Mouse (Mus musculus) neural tube, embryonic 15.5 days (tissue): ENCODE measurements around the gene Fgfr2. TPM values are rescaled to one million over a fixed set of nuclear protein-coding genes. Genes with fewer than 3 reads are reported as not detected.
A peak's percentile ranks its signal among the peaks of the same experiment; 100 is the strongest.

ENCODE experiments used
- ATAC-seq: fragments of 200-750 bp; cut with Nextera tagmentation; 2 replicates; pipeline ENCODE4 v1.8.0; 2017; ENCODE audit warnings: mild to moderate bottlenecking, moderate TSS enrichment, moderate library complexity; ENCODE audit not compliant: low FRiP score
- H3K27ac ChIP-seq: fragments of 300-500 bp; sonication (generic); replicated peaks from 2 replicates; pipeline ENCODE4 v1.5.1; 2015; ENCODE audit warnings: mild to moderate bottlenecking, inconsistent platforms
- H3K27me3 ChIP-seq: fragments of 300-500 bp; sonication (generic); replicated peaks from 2 replicates; pipeline ENCODE4 v1.6.1; 2015; ENCODE audit warnings: inconsistent platforms
- H3K36me3 ChIP-seq: fragments of 300-500 bp; sonication (generic); 2 replicates; pipeline ENCODE4 v1.6.1; 2015; ENCODE audit warnings: inconsistent platforms
- H3K4me1 ChIP-seq: fragments of 300-500 bp; sonication (generic); 2 replicates; pipeline ENCODE4 v1.6.1; 2015; ENCODE audit warnings: inconsistent platforms
- H3K4me2 ChIP-seq: fragments of 300-500 bp; sonication (generic); 2 replicates; pipeline ENCODE4 v1.6.1; 2015; ENCODE audit warnings: inconsistent platforms, mild to moderate bottlenecking, moderate library complexity
- H3K4me3 ChIP-seq: fragments of 300-500 bp; sonication (generic); replicated peaks from 2 replicates; pipeline ENCODE4 v1.5.1; 2015; ENCODE audit warnings: mild to moderate bottlenecking, inconsistent platforms
- H3K9ac ChIP-seq: fragments of 300-500 bp; sonication (generic); replicated peaks from 2 replicates; pipeline ENCODE4 v1.6.1; 2015; ENCODE audit warnings: mild to moderate bottlenecking, inconsistent platforms
- H3K9me3 ChIP-seq: fragments of 300-500 bp; sonication (generic); replicated peaks from 2 replicates; pipeline ENCODE4 v1.6.1; 2016; ENCODE audit warnings: inconsistent platforms
- WGBS: fragments of 180-500 bp; shearing (Covaris S2); methylation state at CpG from one replicate; pipeline ENCODE4 v1.1.7; 2015; ENCODE audit warnings: mixed read lengths; 5-methylcytosine and 5-hydroxymethylcytosine counted together
- polyA plus RNA-seq: library from polyadenylated mRNA; unstranded; fragments of >200 nt; fragmentation: Nextera tagmentation; extraction: Ambion mirVana; gene quantifications from 2 replicates; pipeline ENCODE4 v1.2.1, GENCODE M21; 2015

Fgfr2 gene
- polyA plus RNA-seq, 1 experiment from 2014 or later, result 21.2 TPM

DNA sequence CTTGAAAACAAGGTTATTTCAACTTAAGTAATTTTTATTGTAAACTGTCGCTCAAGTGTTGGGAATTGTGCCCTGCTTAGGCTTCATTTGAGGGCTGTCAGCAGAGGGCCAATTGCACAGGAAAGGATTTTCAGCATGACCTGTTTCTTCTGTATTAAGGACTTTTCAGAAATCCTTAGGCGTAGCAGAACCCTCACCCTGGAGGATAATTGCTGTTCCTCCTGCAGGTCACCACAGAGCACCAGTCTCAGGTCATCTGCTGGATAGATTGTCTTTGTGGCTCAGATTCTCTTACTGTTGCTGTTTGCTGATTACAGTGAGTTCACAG lies 2227.6 kb downstream of the Fgfr2 start:
- Histone ChIP-seq H3K27ac (no peak overlapping the region), H3K27me3 (no peaks in the 10 kb centered on the region), H3K9me3 (no peaks in the 10 kb centered on the region), H3K4me2 (no peak overlapping the region), H3K4me3 (no peak overlapping the region), H3K36me3 (peaks cover 32% of the 10 kb centered on the region), H3K4me1 (no peaks in the 10 kb centered on the region), H3K9ac (no peak overlapping the region)
- no peak for ATAC-seq
- WGBS, result 74% methylated on average over 2 of the region's 2 CpGs

DNA sequence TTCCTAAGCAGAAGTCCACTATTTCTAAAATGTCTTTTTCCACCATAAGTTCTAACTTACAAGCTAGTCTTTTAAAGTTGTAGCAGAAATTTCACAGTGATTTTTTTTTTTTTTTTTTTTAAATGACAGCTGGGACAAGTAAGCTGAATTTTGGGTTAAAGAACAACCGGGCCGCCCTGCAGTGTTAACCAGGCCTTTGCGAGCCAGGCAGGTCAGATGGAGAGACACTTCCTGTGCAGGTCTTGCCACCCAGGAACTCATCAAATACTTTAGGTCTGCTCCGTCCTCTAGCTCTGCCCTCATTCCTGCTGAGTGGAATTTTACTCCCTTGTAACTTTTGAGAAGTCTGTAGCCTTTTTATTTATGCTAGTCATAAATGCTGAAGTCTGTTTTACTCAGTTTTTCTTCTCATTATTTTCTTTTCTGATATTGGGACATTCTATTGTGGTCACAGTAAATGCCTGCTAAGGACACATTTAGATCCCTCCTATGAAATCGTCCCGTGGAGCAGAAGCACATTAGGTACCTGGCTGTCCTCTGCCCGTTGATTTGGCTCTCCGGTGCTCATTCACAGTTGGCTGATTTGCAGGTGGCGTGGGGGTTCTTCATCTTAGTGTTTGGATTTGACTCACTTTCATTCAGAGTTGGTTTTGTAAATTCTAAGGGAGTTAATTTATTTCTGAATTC lies 2228.1 kb downstream of the Fgfr2 start:
- Histone ChIP-seq H3K36me3 (peaks cover 29% of the 10 kb centered on the region), H3K27ac (no peak overlapping the region), H3K4me3 (no peak overlapping the region), H3K9me3 (no peaks in the 10 kb centered on the region), H3K4me1 (no peaks in the 10 kb centered on the region), H3K27me3 (no peaks in the 10 kb centered on the region), H3K4me2 (no peak overlapping the region), H3K9ac (no peak overlapping the region)
- no peak for ATAC-seq
- 88% methylated on average over 9 of the region's 9 CpGs for WGBS

DNA sequence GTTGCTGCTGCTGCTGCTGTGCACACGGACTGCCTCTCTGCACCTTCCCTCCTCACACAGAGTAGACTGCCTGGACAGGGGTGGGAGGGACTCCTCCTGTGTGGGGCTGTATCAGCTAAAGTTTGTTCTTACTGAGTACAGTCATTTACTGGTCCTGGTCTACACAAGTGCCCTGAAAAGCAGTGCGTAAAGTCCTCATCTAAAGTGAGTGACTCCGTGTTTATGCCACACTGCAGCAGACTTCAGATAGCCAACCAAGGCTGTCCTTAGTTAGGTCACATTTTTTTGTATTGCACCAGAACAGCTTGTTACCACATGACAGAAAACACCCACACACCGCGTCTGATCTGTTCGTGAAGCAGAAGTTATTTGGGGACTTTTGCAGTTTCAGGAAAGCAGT lies 2230.2 kb downstream of the Fgfr2 start:
- no peak for ATAC-seq
- Histone ChIP-seq H3K4me1 (0 out of 2 replicates have a peak, but pooled peaks cover 2% of the 10 kb centered on the region), H3K4me3 (no peak overlapping the region), H3K9ac (no peak overlapping the region), H3K27me3 (no peaks in the 10 kb centered on the region), H3K27ac (no peak overlapping the region), H3K9me3 (no peaks in the 10 kb centered on the region), H3K4me2 (no peak overlapping the region), H3K36me3 (peaks cover 22% of the 10 kb centered on the region)
- WGBS, result 86% methylated on average over 6 of the region's 6 CpGs

DNA sequence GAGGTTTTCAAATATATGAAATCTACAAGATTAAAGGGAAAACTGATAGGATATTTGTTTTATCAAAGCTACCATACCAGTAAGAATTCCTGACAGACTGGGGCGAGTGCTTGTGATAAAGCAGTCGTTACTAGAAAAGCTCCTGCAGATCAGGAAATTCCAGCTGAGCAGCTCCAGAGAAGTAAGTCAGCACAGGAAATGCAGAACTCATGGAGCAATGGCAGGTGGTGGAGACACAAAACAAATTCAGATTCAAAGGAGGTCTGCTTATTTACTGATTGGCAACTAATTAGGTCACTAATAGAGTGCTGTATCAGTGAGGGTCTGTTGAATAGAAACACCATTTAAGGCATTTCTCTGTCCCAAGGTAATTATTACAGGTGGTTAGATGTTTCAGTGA lies 2232.3 kb downstream of the Fgfr2 start:
- Histone ChIP-seq H3K4me2 (no peak overlapping the region), H3K27ac (no peak overlapping the region), H3K27me3 (no peaks in the 10 kb centered on the region), H3K36me3 (peaks cover 25% of the 10 kb centered on the region), H3K9ac (no peak overlapping the region), H3K4me1 (0 out of 2 replicates have a peak, but pooled peaks cover 5% of the 10 kb centered on the region), H3K9me3 (no peaks in the 10 kb centered on the region), H3K4me3 (no peak overlapping the region)
- WGBS, result 52% methylated on average over 2 of the region's 2 CpGs
- no peak for ATAC-seq

DNA sequence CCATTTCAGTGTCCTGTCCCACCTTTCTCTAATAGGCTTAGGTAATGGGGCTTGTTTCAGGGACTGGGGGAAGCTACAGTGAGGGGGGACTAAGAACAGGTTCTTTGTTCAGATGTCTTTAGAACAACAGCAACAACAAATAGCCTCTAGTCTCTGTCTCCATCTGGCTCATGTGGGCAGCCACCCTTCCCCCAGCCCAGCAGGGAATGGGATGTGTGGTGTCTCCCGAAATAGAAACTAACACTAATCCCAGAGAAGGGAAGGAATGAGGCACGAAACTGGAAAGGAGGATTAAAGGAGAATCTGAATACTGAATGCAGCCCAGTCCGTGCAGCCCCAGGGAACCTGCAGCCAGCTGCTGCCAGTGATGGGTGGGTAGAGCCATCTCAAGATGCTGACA lies 2235.2 kb downstream of the Fgfr2 start:
- Histone ChIP-seq H3K9me3 (no peaks in the 10 kb centered on the region), H3K27ac (no peak overlapping the region; the same call in 1 of the 2 replicates), H3K4me1 (0 out of 2 replicates have a peak, but pooled peaks cover 5% of the 10 kb centered on the region), H3K27me3 (no peaks in the 10 kb centered on the region), H3K4me3 (no peak overlapping the region), H3K36me3 (peaks cover 38% of the 10 kb centered on the region), H3K9ac (no peak overlapping the region), H3K4me2 (no peak overlapping the region)
- no peak for ATAC-seq
- WGBS, result 31% methylated on average over 3 of the region's 3 CpGs

DNA sequence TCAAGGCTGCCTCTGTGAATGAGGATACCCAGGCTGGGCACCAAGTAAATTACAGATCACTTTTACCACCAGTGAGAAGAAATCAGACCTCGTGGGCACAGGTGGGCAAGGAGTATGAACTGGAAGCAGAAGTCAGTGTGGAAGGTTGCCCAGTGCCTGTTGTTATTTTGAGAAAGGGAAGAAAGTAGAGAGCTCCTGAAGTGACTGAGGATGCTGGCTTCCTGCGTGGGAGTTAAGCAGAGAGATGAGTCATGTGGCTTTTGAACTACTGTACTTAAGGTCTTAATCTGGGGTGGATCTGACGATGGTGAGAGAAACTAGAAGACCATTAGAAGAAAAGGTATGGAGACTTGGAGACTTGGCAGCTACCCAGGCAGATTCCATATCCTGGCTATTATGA lies 2236.9 kb downstream of the Fgfr2 start:
- H3K36me3 ChIP-seq, result peaks cover 32% of the 10 kb centered on the region
- H3K27ac ChIP-seq, result no peak overlapping the region
- no peak overlapping the region for H3K9ac ChIP-seq
- 0 out of 2 replicates have a peak, but pooled peaks cover 5% of the 10 kb centered on the region for H3K4me1 ChIP-seq
- H3K9me3 ChIP-seq, result no peaks in the 10 kb centered on the region
- ATAC-seq, result no peak
- H3K4me2 ChIP-seq, result no peak overlapping the region
- no peaks in the 10 kb centered on the region for H3K27me3 ChIP-seq
- WGBS, result 88% methylated on average over 3 of the region's 3 CpGs
- no peak overlapping the region for H3K4me3 ChIP-seq

DNA sequence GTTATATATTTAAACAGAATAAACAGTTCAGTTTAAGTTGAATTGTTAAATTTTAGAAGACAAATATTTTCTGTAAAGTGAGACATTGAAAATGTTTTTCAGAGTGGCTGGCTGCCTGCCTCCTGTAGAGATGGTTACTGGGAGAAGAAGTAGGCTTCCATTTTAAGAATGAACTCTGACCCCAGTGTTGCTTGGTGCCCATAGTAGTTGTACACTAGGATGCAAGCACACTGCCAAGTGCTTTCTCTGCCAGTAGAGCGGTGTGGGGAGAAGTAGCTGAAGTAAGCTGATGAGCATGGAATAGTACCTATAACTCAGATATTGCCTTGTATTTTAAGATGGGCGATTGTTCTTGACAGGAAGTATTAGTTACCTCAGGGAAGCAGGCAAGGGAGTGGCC lies 2239.0 kb downstream of the Fgfr2 start:
- no peaks in the 10 kb centered on the region for H3K9me3 ChIP-seq
- no peak overlapping the region for H3K27ac ChIP-seq
- H3K4me1 ChIP-seq, result 0 out of 2 replicates have a peak, but pooled peaks cover 5% of the 10 kb centered on the region
- WGBS, result 97% methylated on average over 2 of the region's 2 CpGs
- H3K4me3 ChIP-seq, result no peak overlapping the region
- H3K36me3 ChIP-seq, result peaks cover 32% of the 10 kb centered on the region
- no peak overlapping the region for H3K9ac ChIP-seq
- ATAC-seq, result no peak
- H3K4me2 ChIP-seq, result no peak overlapping the region
- no peaks in the 10 kb centered on the region for H3K27me3 ChIP-seq

DNA sequence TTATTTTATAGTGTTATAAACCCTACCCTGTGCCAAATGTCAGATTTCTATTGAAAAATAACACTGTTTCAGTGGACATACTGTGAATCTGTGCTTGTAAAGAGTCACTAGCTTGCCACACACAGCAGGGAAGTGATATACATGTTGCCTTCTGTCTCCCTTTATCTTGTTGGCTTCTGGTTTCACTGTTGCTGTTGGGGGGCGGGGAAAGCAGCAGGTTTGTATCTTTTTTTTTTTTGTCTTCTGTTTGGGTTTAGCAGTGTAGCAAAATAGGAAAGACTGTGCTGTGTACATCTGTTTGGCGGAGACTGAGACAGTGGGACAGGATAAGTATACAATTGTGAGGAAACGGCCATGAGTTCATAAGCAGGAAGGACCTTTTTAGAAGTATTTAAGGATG lies 2255.9 kb downstream of the Fgfr2 start:
- 65% methylated on average over 3 of the region's 3 CpGs for WGBS
- Histone ChIP-seq H3K9ac (no peak overlapping the region), H3K4me3 (peak overlapping the region; percentile 24), H3K4me2 (peak overlapping the region; percentile 66), H3K9me3 (no peaks in the 10 kb centered on the region), H3K4me1 (peaks cover 15% of the 10 kb centered on the region), H3K36me3 (no peaks in the 10 kb centered on the region), H3K27ac (no peak overlapping the region), H3K27me3 (no peaks in the 10 kb centered on the region)
- no peak for ATAC-seq

DNA sequence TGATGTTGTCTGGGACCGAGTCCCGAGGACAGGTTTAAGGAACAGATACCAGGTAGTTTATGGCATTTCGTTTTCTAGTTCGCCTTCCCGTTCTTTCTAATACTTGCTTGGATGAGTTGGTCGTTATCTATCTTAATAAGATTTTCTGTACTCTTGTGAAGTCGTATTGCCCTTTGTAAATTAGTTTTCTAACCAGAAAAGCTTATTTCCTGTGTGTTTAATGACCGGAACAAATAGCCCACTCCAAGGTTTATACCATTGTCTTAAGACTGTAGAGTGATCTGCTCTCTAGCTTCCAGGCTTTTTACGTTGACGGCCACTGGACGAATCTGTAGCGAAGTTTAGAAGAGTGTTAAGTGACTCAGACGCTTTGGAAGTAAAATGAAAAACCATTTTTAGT lies 2256.5 kb downstream of the Fgfr2 start:
- H3K36me3 ChIP-seq, result no peaks in the 10 kb centered on the region
- peak overlapping the region; percentile 89 for H3K4me3 ChIP-seq
- H3K27ac ChIP-seq, result peak overlapping the region; percentile 94
- 2% methylated on average over 13 of the region's 13 CpGs for WGBS
- peaks cover 15% of the 10 kb centered on the region for H3K4me1 ChIP-seq
- no peak for ATAC-seq
- peak overlapping the region; percentile 66 for H3K4me2 ChIP-seq
- no peaks in the 10 kb centered on the region for H3K27me3 ChIP-seq
- H3K9me3 ChIP-seq, result no peaks in the 10 kb centered on the region
- H3K9ac ChIP-seq, result peak overlapping the region; percentile 82

DNA sequence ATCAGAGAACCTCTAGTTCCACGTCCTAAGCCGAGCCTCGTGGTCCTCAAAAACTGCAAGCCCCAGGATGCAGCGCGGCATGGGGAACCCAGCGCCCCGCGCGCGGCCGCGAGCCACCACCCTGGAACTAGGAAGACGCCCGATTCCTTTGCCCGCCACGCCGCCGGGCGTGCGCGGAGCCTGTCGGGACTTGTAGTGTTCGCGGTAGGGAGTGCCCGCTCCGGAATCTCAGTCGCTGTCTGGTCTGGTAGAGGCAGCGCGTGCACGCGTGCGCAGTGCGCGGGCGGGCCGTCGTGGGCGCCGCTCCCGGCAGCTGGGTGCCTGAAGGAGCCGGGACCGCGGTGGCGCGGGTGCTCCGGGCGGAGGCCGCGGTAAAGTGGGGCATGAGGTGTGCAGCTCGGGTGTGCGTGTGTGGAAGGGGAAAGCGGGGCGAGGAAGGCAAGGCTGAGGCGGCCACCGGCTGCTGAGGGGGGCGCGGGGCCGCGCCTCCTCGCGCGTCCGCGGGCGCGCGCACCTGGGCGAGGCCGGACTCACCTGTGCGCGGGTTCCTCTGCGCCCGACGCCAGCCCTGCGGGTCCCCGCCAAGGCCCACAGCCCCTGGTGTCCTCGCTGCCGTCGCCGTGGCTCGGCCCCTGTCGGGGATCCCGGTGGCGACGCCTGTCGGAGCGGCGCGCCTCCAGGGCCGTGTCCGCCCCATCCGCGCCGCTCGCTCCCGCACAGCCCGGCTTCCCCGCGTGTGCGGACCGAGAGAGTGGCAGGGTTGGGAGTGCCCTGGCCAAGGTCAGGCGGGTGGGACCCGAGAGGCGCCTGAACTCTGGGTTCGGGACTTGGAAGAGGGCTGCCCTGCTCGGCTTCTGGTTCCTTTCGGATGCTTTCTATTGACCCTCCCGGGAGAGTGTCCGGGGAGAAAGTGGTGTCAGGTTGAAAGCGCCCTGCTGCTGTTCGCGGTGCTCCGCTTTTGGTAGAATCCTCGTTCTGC lies 2257.2 kb downstream of the Fgfr2 start, which contains the start of gene Plekha1:
Gene Plekha1, plus strand, starts transcription at position 144 of the 979 bp plus-strand sequence.
- Histone ChIP-seq H3K4me1 (peaks cover 19% of the 10 kb centered on the region), H3K36me3 (no peaks in the 10 kb centered on the region), H3K4me3 (peak within 1 kb of the TSS; percentile 89), H3K27me3 (no peaks in the 10 kb centered on the region), H3K27ac (peak within 1 kb of the TSS; percentile 94), H3K9ac (peak within 1 kb of the TSS; percentile 82), H3K4me2 (peak within 1 kb of the TSS; percentile 66), H3K9me3 (no peaks in the 10 kb centered on the region)
- WGBS, result under 1% methylated on average over 114 of the region's 114 CpGs
- peak; percentile 99 for ATAC-seq

DNA sequence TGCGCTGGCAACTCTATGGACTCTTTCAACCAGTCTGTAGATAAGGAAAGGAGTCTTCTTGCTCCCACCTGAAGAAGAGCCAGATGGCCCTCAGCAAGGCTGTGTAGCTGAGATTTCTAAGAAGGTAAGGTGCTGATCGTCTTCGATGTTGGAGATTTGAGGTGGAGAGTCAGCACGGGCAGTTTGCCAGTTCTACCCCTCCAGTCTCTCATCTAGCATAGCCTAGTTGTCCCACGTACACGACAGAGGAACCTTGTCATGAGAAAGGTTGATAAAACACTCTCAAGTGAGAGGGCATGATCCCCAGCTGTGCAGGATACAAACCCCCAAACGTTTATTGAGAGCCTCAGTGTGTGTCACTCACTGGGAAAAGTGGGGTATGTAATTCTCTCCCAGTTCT lies 2258.4 kb downstream of the Fgfr2 start:
- Histone ChIP-seq H3K4me3 (no peak overlapping the region), H3K27ac (no peak overlapping the region), H3K4me2 (no peak overlapping the region), H3K36me3 (no peaks in the 10 kb centered on the region), H3K9me3 (no peaks in the 10 kb centered on the region), H3K9ac (no peak overlapping the region), H3K27me3 (no peaks in the 10 kb centered on the region), H3K4me1 (peaks cover 22% of the 10 kb centered on the region)
- ATAC-seq, result no peak
- 81% methylated on average over 7 of the region's 7 CpGs for WGBS

DNA sequence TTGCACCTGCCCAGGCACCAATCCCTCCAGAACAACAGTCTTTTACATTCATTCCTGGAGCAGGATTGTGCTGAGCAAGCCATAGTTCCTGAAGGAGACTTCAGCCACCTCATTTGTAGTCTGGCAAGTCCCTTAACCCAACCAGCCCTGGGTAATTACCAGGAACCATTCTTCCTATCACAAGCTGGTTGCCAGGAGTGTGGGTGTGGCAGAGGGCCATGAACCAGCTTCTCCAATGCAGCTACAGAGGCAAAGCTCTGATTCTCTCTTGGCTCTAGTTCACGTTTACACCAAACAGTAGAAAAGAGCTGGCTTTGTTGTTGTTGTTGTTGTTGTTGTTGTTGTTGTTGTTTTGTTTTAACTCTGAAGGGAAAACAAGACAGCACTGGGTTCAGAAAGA lies 2260.6 kb downstream of the Fgfr2 start:
- no peak overlapping the region for H3K4me3 ChIP-seq
- no peaks in the 10 kb centered on the region for H3K9me3 ChIP-seq
- WGBS, result 41% methylated on average over 1 of the region's 1 CpGs
- no peaks in the 10 kb centered on the region for H3K36me3 ChIP-seq
- H3K9ac ChIP-seq, result no peak overlapping the region
- no peaks in the 10 kb centered on the region for H3K27me3 ChIP-seq
- no peak for ATAC-seq
- H3K4me1 ChIP-seq, result peaks cover 18% of the 10 kb centered on the region
- H3K4me2 ChIP-seq, result no peak overlapping the region
- H3K27ac ChIP-seq, result no peak overlapping the region
